Mouse (Mus musculus) inflammation-experienced regulatory T-cells, adult 6 months (primary cell): ENCODE measurements around the gene Gm11214. TPM values are rescaled to one million over a fixed set of nuclear protein-coding genes. Genes with fewer than 3 reads are reported as not detected.

Experiments
- ATAC-seq: one replicate; pipeline ENCODE4 v1.8.0; 2017
- polyA plus RNA-seq, 3 experiments: library from polyadenylated mRNA; unstranded; fragments of 100-300 nt; shearing (Covaris generic); gene quantifications; one replicate each; pipeline ENCODE4 v1.2.1; 2017

Gm11214 gene
- polyA plus RNA-seq, 3 experiments from 2014 or later, result not detected

- ATAC-seq, result peak; percentile 61
Observed at GRCm38 (mm10) chr4:63659775-63660174, 3.4 kb downstream of the Gm11214 start.

- no peak for ATAC-seq
Observed at GRCm38 (mm10) chr4:63659086-63659485, 4.1 kb downstream of the Gm11214 start.

DNA sequence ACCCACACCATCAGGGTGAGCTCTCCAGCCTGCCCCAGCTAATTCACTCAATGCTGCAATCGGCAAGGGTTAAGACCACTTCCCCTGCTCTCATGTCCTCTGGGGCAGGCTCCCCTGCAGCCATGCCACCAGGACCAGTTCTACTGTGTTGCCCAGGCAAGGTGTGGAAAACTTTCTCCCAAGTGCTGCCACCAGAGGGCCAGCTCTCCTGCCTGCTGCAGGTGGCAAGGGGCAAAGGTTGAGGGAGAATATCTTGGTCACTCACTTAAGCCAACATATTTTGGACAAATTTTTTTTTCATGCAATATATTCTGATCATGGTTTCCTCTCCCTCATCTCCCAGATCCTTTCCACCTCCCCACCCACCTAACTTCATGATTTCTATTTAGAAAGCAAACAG is 8.8 kb downstream of the Gm11214 start:
- ATAC-seq, result no peak

DNA sequence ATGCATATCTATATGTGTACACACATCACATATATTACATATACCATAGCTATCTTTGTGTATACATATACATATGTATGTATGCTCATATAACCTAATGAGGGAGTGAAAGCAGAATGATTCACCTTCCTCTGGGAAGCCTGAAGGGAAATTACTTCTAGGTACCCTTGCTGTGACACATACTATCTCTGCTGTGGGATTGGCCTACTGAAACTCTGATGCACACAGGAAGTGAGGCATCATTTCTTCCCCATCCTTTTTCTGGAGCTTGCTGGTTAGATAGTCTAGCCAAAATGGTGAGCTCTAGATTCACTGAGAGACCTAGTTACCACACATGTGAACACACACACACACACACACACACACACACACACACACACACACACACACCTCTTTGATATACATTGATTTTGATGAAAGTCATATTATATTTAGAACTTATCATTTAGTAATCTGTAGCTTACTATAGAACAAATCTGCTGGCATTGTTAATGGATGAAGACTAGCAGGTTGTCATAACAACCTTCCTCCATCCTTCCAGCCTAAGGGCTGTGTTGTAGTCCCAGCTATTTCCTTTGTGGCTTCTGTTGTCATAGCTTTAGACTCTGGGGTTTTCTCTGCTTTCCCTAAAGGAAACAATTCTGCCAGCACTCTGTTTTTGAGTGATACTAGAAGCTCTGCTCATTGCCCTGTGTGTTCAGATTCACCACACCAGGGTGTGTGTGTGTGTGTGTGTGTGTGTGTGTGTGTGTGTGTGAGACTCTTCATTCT is 19.0 kb downstream of the Gm11214 start:
- ATAC-seq, result peak; percentile 50

DNA sequence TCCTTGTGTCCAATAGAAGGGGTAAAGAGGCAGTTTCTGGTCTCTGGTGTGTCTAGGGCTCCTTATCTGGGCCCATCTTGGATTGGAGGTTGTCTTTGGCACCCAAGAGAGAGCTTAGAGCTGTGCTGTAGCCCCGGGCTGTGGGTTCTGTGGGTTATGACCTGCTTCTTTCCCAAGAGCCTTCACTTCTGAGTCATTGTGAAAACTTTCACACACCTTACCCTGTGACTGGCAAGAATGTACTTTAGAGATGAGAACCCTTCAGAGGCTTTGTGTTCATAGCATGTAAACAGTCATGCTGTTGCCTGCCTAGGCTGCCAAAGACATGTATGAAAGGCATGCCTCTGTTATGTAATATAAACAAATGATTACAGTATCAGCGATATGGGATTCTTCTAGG is 23.3 kb downstream of the Gm11214 start:
- ATAC-seq, result no peak

DNA sequence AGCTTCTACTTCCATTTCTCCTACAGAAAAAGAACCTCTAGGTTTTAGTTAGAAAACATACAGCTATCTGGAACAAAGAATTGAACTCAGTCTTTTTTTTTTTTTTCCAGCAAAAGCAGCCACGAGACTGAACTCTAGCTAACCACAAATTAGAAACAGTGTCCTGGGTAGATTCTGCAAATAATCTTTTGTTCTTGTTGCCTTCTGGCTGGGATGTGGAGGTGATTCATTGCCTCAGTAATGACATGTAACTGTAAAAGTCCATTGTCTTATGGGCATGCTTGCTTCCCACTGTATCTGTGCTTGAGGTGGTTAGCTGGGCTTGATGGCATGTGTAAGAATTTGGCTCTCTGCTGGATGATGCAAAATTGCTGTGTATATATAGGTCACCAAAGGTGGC is 24.6 kb downstream of the Gm11214 start:
- no peak for ATAC-seq

GRCm38 (mm10) chr4:63633181-63633580 is 30.0 kb downstream of the Gm11214 start:
- no peak for ATAC-seq

DNA sequence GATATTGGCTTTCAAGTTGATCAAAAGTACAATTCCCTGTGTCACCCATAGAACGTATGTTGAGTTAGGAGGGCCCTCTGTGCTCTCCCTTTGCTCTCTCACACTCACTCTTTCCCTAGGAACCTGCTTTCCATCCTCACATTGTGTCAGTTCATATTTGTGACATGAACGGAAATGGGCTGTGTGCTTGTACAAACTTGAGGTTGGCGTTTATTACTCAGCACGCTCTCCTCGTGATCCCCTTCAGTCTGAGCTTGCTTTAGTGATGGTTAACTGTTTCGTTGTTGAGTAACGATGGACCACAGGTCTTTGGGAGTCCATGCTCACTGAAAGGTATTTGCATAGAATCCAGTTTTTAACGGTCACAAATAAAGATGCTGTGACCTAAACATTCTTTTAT is 36.1 kb downstream of the Gm11214 start:
- peak; percentile 73 for ATAC-seq

DNA sequence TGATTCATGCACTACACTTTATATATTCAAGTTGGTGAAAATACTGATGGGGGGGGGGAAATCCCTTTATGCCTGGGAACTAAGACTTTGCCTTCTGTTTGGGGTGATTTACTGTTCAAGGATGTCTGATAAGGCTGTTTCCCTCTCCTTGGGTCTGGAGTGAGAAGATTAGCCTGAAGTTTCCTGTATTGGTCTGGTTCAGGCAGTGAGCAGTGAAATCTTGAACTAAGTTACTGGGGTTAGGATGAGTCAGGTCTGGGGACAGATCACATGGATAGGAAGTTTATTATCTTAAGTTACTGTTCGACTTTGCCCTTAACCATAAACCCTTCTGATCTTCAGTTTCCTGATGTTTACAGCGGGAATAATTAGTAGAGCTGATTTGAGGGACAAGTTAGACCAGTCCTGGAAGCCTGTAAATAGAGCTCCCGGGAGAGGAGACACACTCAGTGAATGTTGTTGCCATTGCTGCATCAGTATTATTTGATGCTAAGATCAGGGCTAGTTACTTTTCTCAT is 37.6 kb downstream of the Gm11214 start:
- ATAC-seq, result no peak

DNA sequence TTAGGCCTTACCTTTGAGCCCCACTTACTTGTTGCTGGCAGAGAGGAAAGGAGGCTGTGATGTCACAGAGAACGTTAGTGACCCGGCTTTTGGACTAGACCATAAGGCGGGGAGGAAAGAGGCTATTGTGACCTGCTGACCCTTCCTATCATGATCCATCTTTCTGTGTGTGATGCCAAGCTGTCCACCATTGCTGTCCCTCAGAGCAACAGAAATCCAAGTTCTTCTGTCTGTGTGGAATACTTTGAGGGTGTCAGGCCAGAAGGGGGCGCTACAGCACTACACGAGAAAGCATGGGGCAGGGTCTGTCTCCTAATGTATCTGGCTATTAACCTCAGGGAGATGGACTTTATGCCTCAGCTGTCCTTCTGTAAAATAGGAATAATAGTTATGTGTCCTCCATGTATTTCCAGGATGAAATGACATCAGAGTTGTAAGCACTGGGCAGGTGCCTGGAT is 40.8 kb downstream of the Gm11214 start, which contains the start of gene Tex48:
TSS of gene Tex48 (minus strand) at position 51 of the 458 bp plus-strand sequence.
- no peak for ATAC-seq

GRCm38 (mm10) chr4:63621861-63622260 is 41.3 kb downstream of the Gm11214 start:
- ATAC-seq, result no peak

Other genes starting within 250 kb of the Gm11214 start
- 1 to 10 TPM in 2 of 3 experiments, under 1 TPM in 1; 0.75 to 4.4 (median 3.9) TPM for gene Whrn, start 167.4 kb downstream of the Gm11214 start, polyA plus RNA-seq
- gene Atp6v1g1, start 118.6 kb downstream of the Gm11214 start, polyA plus RNA-seq, result 100 to 1,000 TPM; 197 to 241 (median 218) TPM
- gene Tmem268, start 104.6 kb downstream of the Gm11214 start, polyA plus RNA-seq, result 10 to 100 TPM; 17.1 to 23.9 (median 19.5) TPM
- gene Gm11213, start 58.1 kb downstream of the Gm11214 start, polyA plus RNA-seq, result not detected
- not detected for gene Tex48, start 41.0 kb downstream of the Gm11214 start, polyA plus RNA-seq
- gene Tnfsf15, start 81.7 kb upstream of the Gm11214 start, polyA plus RNA-seq, result 1 to 10 TPM in 1 of 3 experiments, under 1 TPM in 2; 0.63 to 1.0 (median 0.82) TPM
- 100 to 1,000 TPM in 2 of 3 experiments, 10 to 100 TPM in 1; 86.1 to 126 (median 123) TPM for gene Tnfsf8, start 198.0 kb upstream of the Gm11214 start, polyA plus RNA-seq